Mouse (Mus musculus): ENCODE results near the gene Mfsd13b.

Gene Mfsd13b

DNA sequence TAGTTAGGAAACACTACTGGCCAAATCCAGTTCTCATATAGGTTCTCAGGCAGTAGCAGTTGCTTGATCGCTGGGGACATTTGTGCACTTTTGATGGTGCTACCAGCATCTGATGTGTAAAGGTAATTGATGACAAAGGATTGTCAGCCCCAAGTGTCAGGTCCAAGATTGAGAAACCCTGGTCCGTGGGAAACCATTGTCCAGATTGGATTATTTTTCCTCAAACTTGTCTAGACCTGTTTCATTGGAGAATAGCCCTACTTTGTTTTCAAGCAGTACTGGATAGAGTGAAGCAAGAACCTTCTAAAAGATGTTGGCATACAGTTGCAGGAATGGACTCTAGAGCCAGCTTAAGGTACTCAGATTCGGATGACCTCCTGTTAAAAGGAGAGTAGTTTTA, 60.7 kb downstream of the Mfsd13b start:
- DNase-seq (ENCODE audit: low read depth, low spot score), result no peak

DNA sequence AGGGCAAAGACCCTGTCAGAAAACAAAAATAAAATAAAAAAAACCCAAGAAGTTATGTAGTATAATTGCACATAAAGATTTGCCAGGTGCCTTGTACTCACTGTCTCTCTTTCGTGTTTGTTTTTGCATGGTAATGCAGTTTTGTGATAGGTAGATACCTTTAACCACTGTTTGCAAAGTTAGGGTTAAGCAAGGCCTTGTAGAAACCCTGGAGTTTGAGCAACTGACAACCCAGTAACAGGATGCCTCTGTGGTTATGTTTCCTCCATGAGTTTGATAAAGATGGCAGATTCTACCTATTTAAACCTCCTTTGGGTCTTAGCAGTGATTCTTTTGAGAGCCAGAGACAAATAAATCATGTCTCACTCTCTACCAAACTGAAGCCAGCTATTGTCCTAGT, 61.2 kb downstream of the Mfsd13b start:
- no peak for DNase-seq (ENCODE audit: low read depth, low spot score)

DNA sequence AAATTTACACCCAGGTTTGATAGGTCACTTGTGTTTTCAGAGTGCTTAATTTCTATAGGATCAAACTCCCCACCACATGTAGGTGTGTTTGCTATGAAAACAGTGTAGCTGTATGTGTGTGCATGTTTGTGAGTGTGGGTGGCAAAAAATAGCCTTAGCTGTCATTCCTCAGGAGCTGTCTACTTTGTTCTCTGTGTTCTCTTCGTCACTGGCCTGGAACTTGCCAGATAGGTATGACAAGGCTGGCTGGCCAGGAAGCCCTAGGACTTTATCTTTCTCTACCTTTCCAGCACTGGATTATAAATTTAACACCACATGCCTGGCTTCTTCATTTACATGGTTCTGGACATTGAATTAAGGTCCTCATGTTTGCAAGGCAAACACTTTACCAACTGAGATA, 61.9 kb downstream of the Mfsd13b start:
- DNase-seq (ENCODE audit: low read depth, low spot score), result no peak

DNA sequence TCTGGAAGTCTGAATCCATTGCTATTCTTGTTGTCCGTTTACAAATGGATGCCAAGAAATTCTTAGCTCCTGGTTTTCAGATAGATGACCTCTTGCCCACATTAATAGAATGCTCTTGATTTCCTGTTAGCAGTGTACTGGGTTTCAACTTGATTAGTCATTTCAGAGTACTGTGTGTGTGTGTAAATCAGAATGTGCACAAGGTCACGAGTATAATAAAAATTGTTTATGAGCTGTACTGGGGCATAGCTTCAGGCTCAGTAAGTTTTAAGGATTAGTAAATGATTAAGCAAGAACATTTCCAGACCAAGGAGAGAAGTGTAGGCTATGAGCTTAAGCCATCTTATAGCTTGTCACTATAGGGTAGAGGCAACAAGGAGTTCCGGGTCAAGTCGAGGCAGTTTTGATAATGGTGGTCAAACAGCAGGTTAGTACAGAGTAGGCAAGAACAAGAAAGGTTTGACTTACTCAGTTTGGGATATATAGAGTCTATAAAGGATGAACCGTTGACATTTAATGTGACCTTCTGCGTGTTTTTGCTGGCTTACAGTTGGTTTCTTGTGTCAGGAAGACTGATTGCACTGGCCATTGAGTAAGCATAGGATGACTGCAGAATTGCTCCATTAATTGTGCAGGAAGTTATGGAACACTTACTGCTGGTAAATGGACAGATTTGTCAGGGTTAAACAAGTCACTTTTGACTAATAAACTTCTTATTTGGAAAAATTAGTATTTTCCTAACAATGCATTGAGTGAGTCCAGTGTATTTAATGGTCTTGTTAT, 63.6 kb downstream of the Mfsd13b start:
- no peak for DNase-seq (ENCODE audit: low read depth, low spot score)

DNA sequence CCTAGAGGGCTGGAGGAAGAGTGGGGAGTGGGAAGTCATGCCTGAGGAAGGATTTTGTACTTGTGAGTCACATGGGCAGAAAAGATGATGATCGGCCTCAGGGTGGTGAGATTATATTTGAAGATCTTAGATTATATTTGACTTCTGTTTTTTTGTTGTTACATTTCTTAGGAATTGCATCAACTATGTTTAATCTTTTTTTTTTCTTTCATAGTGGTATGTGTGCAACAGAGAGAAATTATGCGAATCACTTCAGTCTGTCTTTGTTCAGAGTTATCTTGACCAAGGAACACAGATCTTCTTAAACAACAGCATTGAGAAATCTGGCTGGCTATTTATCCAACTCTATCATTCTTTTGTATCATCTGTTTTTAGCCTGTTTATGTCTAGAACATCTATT, 65.3 kb downstream of the Mfsd13b start:
- DNase-seq (ENCODE audit: low read depth, low spot score), result no peak

DNA sequence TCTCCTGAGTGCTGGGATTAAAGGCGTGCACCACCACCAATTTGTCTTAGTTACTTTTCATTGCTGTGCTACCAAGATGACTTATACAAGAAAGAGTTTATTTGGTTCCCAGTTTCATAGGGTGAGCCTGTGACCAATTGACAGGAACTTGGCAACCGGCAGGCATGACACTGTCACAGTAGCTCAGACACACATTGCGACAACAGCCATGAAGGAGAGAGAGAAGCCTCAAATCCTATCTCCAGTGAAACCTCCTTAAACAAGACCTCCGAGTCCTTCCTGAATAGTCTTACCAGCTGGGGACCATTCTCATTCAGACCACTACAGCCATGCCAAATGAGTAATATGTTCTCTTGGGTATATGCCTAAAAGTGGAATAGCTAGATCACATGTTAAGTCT, 70.8 kb downstream of the Mfsd13b start:
- no peak for DNase-seq (ENCODE audit: low read depth, low spot score)

DNA sequence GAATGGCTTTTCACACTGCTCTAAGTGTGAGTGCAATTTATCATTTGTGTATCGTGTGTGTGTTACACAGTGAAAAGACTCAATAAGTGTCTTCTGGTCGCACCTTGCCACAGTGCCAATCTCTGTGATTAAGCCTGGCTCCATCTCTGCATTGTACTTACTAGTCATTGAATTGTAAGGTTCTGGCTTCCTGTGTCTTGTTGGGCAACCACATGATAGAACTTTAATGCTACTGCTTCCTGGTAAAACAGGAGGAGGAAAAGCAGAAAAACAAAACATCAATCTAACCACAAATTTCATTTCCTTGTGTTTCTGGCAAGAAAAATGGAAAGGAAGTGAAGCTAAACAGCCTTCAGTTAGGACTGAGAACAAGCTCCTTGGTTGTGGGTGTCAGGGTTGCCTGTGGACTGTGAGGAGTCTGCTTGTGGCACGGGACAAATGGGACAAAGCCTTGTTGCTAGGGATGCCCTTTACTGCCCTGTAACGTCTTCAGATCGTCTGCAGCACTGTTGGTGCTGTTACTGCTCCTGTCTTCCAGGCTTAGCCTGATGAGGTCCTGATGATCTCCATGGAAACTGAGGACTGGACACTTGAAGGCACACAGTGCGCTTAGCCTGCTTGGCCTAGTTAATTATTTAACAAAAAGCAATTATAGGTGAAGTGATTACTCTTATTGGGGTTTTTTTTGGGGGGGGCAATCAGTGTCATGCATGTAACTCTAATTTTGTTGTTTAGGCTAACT, 77.3 kb downstream of the Mfsd13b start:
- DNase-seq (ENCODE audit: low read depth, low spot score), result no peak

DNA sequence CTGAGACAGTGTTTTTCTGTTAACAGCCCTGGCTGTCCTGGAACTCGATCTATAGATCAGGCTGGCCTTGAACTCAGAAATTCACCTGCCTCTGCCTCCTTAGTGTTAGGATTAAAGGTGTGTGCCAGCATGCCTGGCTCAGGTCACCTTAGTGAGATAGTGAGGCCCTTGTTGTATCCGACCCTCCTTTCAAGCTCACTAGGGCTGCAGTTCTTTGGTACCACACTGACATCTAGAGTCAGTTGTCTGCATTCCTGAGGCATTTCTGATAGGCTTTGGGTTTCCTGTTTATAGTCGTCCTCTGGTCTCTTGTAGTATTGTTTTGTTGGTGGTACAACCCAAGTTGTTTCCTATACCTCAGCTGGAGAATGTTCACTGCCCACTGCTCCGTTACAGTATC, 82.0 kb downstream of the Mfsd13b start:
- no peak for DNase-seq (ENCODE audit: low read depth, low spot score)

Data from WW6 (cell line).